Mouse (Mus musculus) myocyte (in vitro differentiated cells): Measurements from ENCODE around the gene Disp1. TPM values are rescaled to one million over a fixed set of nuclear protein-coding genes. Genes with fewer than 3 reads are reported as not detected.

Source experiments
- H3K27me3 ChIP-seq: one replicate; pipeline ENCODE4 v1.6.1; 2011; ENCODE audit not compliant: control insufficient read depth, insufficient read depth, insufficient read length
- H3K36me3 ChIP-seq: one replicate; pipeline ENCODE4 v1.6.1; 2011; ENCODE audit not compliant: control insufficient read depth, insufficient read depth
- H3K4me2 ChIP-seq: one replicate; pipeline ENCODE4 v1.6.1; 2011; ENCODE audit warnings: low read depth, control low read depth
- H3K4me3 ChIP-seq: one replicate; pipeline ENCODE4 v1.5.1; 2011; ENCODE audit warnings: mild to moderate bottlenecking, control low read depth, moderate library complexity
- H3K79me2 ChIP-seq: one replicate; pipeline ENCODE4 v1.6.1; 2011; ENCODE audit not compliant: control insufficient read depth, insufficient read depth
- H3ac ChIP-seq: one replicate; pipeline ENCODE4 v1.6.1; 2011; ENCODE audit not compliant: control insufficient read depth, insufficient read length
- CEBPB ChIP-seq: IDR thresholded peaks from 2 replicates; pipeline ENCODE4 v1.6.1; 2011; ENCODE audit warnings: mild to moderate bottlenecking, moderate library complexity; ENCODE audit not compliant: poor library complexity, insufficient read depth, severe bottlenecking
- E2F4 ChIP-seq: IDR thresholded peaks from one replicate; pipeline ENCODE4 v1.6.1; 2011; ENCODE audit warnings: mild to moderate bottlenecking, control low read depth, moderate library complexity; ENCODE audit not compliant: insufficient read depth
- MAX ChIP-seq: IDR thresholded peaks from one replicate; pipeline ENCODE4 v1.6.1; 2011; ENCODE audit warnings: low read depth, mild to moderate bottlenecking, control low read depth
- MYOD1 ChIP-seq, 3 experiments: IDR thresholded peaks; one replicate each; pipeline ENCODE4 v1.6.1; 2011; ENCODE audit warnings: control low read depth in 2 of 3, low read depth in 2 of 3, mild to moderate bottlenecking in 2 of 3, moderate library complexity in 1 of 3; ENCODE audit not compliant: insufficient read length in 2 of 3, control insufficient read depth in 1 of 3
- MYOG ChIP-seq, 3 experiments: IDR thresholded peaks; one replicate each; pipeline ENCODE4 v1.6.1; 2011; ENCODE audit warnings: control low read depth in 2 of 3, low read depth in 2 of 3, mild to moderate bottlenecking in 2 of 3; ENCODE audit not compliant: insufficient read length in 2 of 3, control insufficient read depth in 1 of 3, insufficient read depth in 1 of 3
- POLR2A ChIP-seq: IDR thresholded peaks from one replicate; pipeline ENCODE4 v1.6.1; 2011; ENCODE audit warnings: low read depth, mild to moderate bottlenecking, control low read depth, moderate library complexity; ENCODE audit not compliant: insufficient read length
- POLR2AphosphoS2 ChIP-seq: IDR thresholded peaks from one replicate; pipeline ENCODE4 v1.6.1; 2011; ENCODE audit warnings: low read depth, control low read depth; ENCODE audit not compliant: insufficient read length
- REST ChIP-seq: IDR thresholded peaks from one replicate; pipeline ENCODE4 v1.6.1; 2011; ENCODE audit warnings: mild to moderate bottlenecking, control low read depth, moderate library complexity; ENCODE audit not compliant: insufficient read depth, insufficient read length
- SRF ChIP-seq: IDR thresholded peaks from one replicate; pipeline ENCODE4 v1.6.1; 2011; ENCODE audit warnings: low read depth; ENCODE audit not compliant: control insufficient read depth, insufficient read length
- TCF12 ChIP-seq: IDR thresholded peaks from one replicate; pipeline ENCODE4 v1.6.1; 2011; ENCODE audit warnings: mild to moderate bottlenecking, control low read depth; ENCODE audit not compliant: poor library complexity, insufficient read depth, severe bottlenecking
- TCF3 ChIP-seq: IDR thresholded peaks from one replicate; pipeline ENCODE4 v1.6.1; 2011; ENCODE audit warnings: low read depth, control low read depth; ENCODE audit not compliant: insufficient read length
- USF1 ChIP-seq: IDR thresholded peaks from one replicate; pipeline ENCODE4 v1.6.1; 2011; ENCODE audit warnings: low read depth, mild to moderate bottlenecking, control low read depth, moderate library complexity
- polyA plus RNA-seq: library from polyadenylated mRNA; unstranded; fragments of >200 nt; fragmentation: generic; extraction: Trizol; gene quantifications from one replicate; pipeline ENCODE4 v1.2.1, GENCODE M21; 2012; ENCODE audit warnings: missing spikeins

The Disp1 gene
- 23.5 TPM for polyA plus RNA-seq

GRCm38 (mm10) chr1:183220796-183221718, at the start of gene Disp1:
Disp1 (minus strand) TSS chr1:183221522.
- peaks cover 44% of the 10 kb centered on the region for H3K79me2 ChIP-seq
- H3K4me3 ChIP-seq: peak within 1 kb of the TSS; percentile 47
- TF ChIP-seq USF1: no peak
- no peak for TF ChIP-seq TCF12
- no peak for TF ChIP-seq MAX
- TF ChIP-seq MYOD1 (IDR thresholded peaks at IDR 0.05; ENCODE audit: control insufficient read depth in 1 of 3, insufficient read length in 2 of 3, low read depth in 2 of 3): peak in 2 of 3 experiments; percentile 45 to 62
- no peak for TF ChIP-seq REST
- TF ChIP-seq CEBPB: no peak
- TF ChIP-seq SRF: no peak
- no peak for TF ChIP-seq TCF3
- peak; percentile 84 for TF ChIP-seq POLR2A
- peak in 1 of 3 experiments; percentile 37 for TF ChIP-seq MYOG (IDR thresholded peaks at IDR 0.05; ENCODE audit: control insufficient read depth in 1 of 3, insufficient read depth in 1 of 3, insufficient read length in 2 of 3, low read depth in 2 of 3)
- no peak for TF ChIP-seq E2F4
- TF ChIP-seq POLR2AphosphoS2: peak; percentile 66
- peak within 1 kb of the TSS; percentile 13 for H3ac ChIP-seq
- peak within 1 kb of the TSS; percentile 81 for H3K4me2 ChIP-seq
- H3K27me3 ChIP-seq: no peaks in the 10 kb centered on the region
- no peaks in the 10 kb centered on the region for H3K36me3 ChIP-seq

- TF ChIP-seq POLR2AphosphoS2: no peak
- TF ChIP-seq MAX: no peak
- no peak for TF ChIP-seq E2F4
- no peak for TF ChIP-seq TCF3
- no peak for TF ChIP-seq MYOD1 (IDR thresholded peaks at IDR 0.05; ENCODE audit: control insufficient read depth in 1 of 3, insufficient read length in 2 of 3, low read depth in 2 of 3)
- TF ChIP-seq POLR2A: no peak
- no peak for TF ChIP-seq SRF
- no peak for TF ChIP-seq MYOG (IDR thresholded peaks at IDR 0.05; ENCODE audit: control insufficient read depth in 1 of 3, insufficient read depth in 1 of 3, insufficient read length in 2 of 3, low read depth in 2 of 3)
- TF ChIP-seq CEBPB: no peak
- no peak for TF ChIP-seq TCF12
- no peak for TF ChIP-seq REST
- TF ChIP-seq USF1: no peak
- Histone ChIP-seq H3K4me3 (no peak overlapping the region), H3ac (no peak overlapping the region), H3K79me2 (no peaks in the 10 kb centered on the region), H3K27me3 (no peaks in the 10 kb centered on the region), H3K4me2 (no peak overlapping the region), H3K36me3 (no peaks in the 10 kb centered on the region)
Observed at GRCm38 (mm10) chr1:183267666-183268065, 46.3 kb upstream of the Disp1 start.

GRCm38 (mm10) chr1:183265921-183266467, 44.7 kb upstream of the Disp1 start:
- Histone ChIP-seq H3K36me3 (no peaks in the 10 kb centered on the region), H3K79me2 (no peaks in the 10 kb centered on the region), H3ac (no peak overlapping the region), H3K4me3 (no peak overlapping the region), H3K4me2 (no peak overlapping the region), H3K27me3 (no peaks in the 10 kb centered on the region)
- TF ChIP-seq POLR2AphosphoS2: no peak
- TF ChIP-seq TCF3: no peak
- no peak for TF ChIP-seq POLR2A
- no peak for TF ChIP-seq CEBPB

- Histone ChIP-seq H3K27me3 (no peaks in the 10 kb centered on the region), H3K4me3 (no peak overlapping the region), H3K4me2 (no peak overlapping the region), H3ac (no peak overlapping the region), H3K79me2 (no peaks in the 10 kb centered on the region), H3K36me3 (no peaks in the 10 kb centered on the region)
- peak; percentile 68; the same call in 1 of the 2 replicates for TF ChIP-seq CEBPB
- TF ChIP-seq POLR2AphosphoS2: no peak
Observed at GRCm38 (mm10) chr1:183264145-183265008, 43.1 kb upstream of the Disp1 start.
